Mouse (Mus musculus) ovary, postnatal 14 days (tissue): ENCODE results near the gene Slc25a43.

ENCODE experiments used
- DNase-seq: peaks from one replicate; pipeline ENCODE4 v3.0.0; 2022; ENCODE audit warnings: low spot score

Slc25a43 gene

DNA sequence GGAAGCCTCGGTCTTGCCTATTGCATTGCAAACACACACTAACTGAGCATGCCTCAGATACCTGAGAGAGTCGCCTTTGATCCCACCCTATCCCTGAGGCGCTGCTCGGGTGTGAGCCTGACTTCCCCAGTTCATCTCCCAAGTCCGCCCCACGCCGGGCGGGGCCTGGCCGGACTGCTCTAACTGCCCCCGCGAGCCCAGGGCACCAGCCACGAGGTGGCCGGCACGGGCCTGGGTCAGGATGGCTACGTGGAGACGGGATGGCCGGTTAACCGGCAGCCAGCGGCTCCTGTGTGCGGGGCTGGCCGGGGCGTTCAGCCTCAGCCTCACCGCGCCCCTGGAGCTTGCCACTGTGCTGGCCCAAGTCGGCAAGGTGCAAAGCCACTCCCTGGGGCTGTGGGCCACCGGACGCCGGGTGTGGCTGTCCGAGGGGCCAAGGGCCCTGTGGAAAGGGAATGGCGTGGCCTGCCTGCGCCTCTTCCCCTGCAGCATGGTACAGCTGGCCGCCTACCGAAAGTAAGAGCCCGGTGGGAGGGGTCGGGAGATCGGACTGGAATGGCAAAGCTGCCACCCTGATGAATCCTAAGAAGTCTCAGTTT is at the start of gene Slc25a43:
Gene Slc25a43, plus strand, starts transcription at position 157 of the 599 bp plus-strand sequence.
- DNase-seq: peak; percentile 20

GRCm38 (mm10) chrX:36740124-36740951 is 3.1 kb upstream of the Slc25a43 start:
- DNase-seq: no peak

- DNase-seq: no peak
These were observed 2.2 kb upstream of the Slc25a43 start for GRCm38 (mm10) chrX:36741278-36741677.

- DNase-seq: no peak
These were observed 715 bp upstream of the Slc25a43 start for GRCm38 (mm10) chrX:36742744-36743143.

DNA sequence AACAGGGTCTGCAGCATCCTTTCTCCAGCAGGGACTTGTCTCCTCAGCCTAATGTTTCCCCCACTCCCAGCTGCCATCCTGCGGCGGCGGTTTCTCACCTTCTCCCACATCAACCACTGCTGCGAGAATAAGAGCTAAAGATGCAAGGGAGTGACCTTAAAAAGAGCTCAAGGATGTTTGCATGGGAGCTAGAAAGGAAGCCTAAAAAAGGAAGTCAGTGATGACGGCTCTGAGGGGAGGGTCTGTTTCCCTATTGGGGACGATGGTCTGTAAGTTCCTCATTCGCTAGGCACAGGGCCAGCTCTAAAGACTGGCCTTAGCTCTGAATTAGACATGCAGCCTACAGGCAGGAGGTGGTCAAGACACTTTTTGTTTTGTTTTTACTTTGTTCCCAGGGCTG is 1.3 kb downstream of the Slc25a43 start:
- DNase-seq: no peak

- no peak for DNase-seq
These were observed 1.9 kb downstream of the Slc25a43 start for GRCm38 (mm10) chrX:36745333-36745732.

DNA sequence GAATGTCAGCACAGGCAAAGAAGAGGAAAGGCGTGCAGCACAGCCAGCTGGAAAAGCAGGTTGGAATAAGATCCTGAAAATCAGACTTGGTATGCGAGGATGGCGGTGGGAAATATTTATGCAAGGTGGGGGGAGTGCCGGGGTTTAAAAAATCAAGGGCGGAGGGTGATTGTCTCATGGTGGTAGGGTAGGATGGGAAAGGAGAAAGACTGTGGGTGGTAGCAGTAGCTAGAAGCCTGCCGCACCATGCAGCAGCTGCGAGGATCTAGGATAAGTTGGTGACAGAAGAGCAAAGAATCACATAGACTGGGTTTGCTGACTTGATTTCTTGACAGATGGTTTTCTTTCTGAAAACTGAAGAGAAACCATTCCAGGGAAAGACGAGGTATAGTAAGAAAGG is 3.3 kb downstream of the Slc25a43 start:
- DNase-seq: no peak

DNA sequence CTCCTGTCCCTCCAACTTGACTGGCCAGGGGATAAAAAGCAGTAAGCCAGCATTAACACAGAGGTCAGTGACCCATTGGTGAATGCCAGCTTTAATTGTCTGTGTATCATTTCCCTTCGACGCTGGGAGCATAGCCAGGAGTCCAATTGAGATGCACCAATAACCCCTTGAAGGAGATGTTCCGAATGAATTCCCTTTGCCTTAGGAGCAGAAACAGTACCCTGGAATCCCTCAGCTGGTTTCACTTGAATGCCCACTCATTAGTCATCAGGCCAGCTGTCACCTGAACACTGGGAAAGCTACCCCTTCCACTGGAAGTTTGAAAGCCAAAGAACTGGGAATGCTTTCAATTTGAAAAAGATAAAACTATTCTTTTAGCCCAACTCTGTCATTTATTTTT is 5.1 kb downstream of the Slc25a43 start:
- DNase-seq: no peak

- no peak for DNase-seq
These were observed 5.9 kb downstream of the Slc25a43 start for GRCm38 (mm10) chrX:36749281-36749785.

DNA sequence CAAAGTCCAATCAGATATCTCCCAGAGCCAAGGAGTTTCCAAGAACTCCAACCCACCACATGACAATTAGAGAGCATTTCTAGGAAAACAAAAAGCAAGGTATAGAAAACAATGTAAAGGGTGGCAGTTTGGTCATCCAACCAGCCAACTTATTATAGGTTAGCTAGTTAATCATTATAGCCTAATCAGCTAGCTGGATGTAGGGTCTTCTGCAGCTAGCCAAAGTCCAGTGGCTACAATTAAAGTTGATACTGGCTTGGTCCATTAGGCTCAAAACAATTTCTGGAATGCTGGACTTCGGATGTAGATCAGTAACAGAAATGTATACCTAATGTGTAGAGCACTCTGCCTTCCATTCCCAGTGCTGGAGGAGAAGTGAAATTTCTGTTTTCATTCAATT is 7.1 kb downstream of the Slc25a43 start:
- no peak for DNase-seq

GRCm38 (mm10) chrX:36752586-36752985 is 9.1 kb downstream of the Slc25a43 start:
- no peak for DNase-seq

- no peak for DNase-seq
These were observed 14.5 kb downstream of the Slc25a43 start for GRCm38 (mm10) chrX:36757796-36758472.

DNA sequence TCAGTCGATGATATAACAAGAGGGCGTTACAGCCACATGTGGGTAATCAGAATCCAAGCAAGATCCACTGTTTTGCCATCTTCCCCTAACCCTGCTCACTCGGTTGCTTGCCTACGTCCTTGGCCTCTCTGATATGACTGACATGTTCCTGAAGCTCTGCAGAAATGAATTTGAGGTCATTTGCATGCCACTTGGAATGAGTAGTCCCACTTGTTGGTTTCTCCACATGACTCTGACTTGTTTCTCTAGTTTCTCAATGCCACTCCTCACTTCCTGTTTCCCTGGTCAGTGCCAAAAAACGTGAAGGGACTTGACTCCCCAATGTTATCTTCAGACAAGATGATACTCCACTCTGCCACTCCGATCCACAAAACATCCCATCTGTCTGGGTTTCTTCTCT is 15.1 kb downstream of the Slc25a43 start:
- no peak for DNase-seq

GRCm38 (mm10) chrX:36760946-36761635 is 17.6 kb downstream of the Slc25a43 start:
- peak; percentile 33 for DNase-seq

DNA sequence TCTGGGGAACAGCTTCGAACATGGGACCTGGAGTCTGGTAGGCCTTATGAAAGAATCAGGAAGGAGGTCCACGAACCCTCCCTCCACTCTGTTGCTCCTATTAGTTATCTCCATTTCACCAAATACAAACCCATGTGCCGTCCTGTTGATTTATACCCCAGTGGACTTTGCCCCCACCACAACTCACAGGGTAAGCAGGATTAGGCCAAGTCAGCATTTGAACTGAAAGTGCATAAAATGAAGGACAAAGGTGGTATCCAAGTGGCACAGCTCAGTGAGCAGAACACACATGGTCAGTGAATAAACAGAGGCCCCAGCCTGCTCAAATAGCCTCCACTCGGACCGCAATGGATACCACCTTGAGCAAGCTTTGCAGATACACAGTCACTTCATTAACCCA is 18.8 kb downstream of the Slc25a43 start:
- DNase-seq: no peak

- no peak for DNase-seq
These were observed 19.4 kb downstream of the Slc25a43 start for GRCm38 (mm10) chrX:36762894-36763293.

DNA sequence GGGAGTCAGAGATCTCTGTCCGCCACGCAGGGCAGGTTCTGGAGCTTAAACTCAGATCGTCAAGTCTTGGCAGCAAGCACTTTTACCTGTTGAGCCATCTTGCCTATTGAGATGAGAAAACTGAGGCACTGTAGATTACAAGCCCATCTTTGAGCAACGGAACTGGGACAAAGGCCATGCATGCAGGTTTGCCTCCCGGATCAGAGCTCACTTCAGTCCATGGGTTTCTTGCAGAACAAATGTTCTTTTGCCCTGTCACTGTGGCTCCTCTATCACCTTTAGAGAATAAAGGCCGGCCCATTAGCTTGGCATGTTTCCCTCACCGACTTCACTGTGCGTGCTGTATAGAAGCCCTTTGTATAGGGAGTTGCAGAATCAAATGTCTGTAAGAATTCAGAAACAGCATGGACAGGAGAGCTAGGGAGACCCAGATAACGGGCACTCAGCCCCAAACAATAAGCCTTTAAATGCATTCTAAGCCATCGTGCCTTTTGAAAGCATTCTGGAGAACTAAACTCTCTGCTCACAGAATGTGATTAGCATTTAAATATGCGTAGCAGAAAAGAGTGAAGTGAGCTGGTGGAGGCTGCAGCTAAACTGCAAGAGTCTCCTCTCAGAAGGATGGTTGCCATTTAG is 20.0 kb downstream of the Slc25a43 start:
- no peak for DNase-seq

DNA sequence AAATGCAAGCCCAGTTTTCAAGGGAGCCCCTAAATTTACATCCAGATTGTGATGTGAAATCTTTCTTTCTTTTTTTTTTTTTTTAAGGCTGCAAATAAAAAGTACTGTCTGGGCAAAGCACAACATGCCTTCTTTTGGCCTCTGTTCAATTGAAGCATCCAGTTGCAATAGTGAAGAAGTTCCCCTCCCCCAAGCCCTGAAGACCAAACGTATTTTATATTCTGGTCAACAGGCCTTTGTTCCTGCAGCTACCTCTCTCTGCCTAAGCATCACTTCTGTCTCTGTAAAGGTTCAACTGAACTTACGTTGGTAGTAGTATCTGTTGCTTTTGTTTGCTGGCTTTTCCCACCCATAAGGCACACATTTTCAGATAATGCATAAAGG is 20.5 kb downstream of the Slc25a43 start:
- no peak for DNase-seq

DNA sequence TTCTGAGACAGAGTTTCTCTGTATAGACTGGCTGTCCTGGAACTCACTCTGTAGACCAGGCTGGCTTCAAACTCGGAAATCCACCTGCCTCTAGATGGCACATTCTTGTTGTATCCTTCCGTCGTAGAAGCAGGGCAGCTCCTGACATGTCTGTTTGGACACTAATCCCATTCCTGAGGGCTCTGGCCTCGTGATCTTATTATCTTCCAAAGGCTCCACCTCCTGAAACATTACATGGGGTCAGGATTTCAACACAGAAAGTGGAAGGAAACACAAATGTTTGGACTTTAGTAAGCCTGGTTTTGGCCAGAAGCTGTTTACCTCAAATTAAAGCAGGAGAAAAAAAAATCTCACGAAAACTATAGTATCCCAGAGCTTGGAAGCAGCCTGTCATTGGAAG is 23.9 kb downstream of the Slc25a43 start:
- no peak for DNase-seq

DNA sequence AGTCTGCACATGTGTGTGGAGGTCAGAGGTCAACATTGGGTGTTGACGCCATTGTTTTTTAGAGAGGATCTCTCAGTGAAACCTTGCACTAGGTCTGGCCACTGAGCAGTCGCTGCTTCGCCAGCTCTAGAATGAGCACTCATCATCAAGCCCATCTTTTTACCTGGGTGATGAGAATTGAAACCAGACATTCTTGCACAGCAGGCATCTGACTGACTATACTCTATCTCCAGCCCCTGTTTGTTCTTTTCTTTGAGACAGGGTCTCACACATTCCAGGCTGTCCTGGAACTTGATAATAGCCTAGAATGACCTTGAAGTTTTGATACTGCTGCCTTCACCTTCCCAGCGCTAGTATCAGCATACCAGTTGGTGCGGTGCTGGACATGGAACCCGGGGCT is 29.1 kb downstream of the Slc25a43 start:
- no peak for DNase-seq

- DNase-seq: no peak
These were observed 32.1 kb downstream of the Slc25a43 start for GRCm38 (mm10) chrX:36775520-36775919.

- DNase-seq: no peak
These were observed 34.2 kb downstream of the Slc25a43 start for GRCm38 (mm10) chrX:36777694-36778093.
